Mouse (Mus musculus) testis, adult 2 months (tissue): ENCODE data around the gene Sepsecs.

Experiments
- CTCF ChIP-seq: fragments of 200-500 bp; IDR thresholded peaks from 2 replicates; pipeline ENCODE4 v1.5.1; 2012; ENCODE audit warnings: low read depth, mild to moderate bottlenecking, inconsistent platforms, low read length, moderate library complexity; ENCODE audit not compliant: control insufficient read depth, insufficient read depth, insufficient replicate concordance
- POLR2A ChIP-seq: fragments of 200-500 bp; IDR thresholded peaks from 2 replicates; pipeline ENCODE4 v1.6.1; 2012; ENCODE audit warnings: low read depth, mild to moderate bottlenecking, inconsistent platforms, low read length, moderate library complexity; ENCODE audit not compliant: control insufficient read depth

GRCm38 (mm10) chr5:52657957-52658356, 11.6 kb downstream of the Sepsecs start:
- TF ChIP-seq CTCF (no peak), POLR2A (no peak)
